Mouse (Mus musculus): ENCODE results near the gene Rin2. TPM values are rescaled to one million over a fixed set of nuclear protein-coding genes. Genes with fewer than 3 reads are reported as not detected.

Gene Rin2
- polyA plus RNA-seq, 1 experiment = 17.8 TPM

DNA sequence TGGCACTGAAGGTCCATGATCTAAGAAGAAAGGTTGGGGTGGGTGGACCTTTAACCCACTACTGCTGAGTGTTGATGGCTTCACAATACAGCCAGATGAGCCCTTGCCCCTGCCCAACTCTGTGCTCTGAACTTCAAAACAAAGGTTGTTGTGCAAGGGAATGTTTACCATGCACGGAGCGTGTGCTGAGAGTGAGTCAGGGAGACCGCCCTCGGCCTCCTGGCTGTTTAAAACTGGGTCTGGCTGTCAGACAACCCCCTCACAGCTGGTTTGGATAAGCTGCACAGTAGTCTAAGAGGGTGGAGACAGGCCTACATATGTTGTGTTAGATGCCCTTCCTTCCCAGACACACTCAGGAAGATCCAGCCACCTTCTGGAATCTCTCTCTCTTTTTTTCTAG lies 175.8 kb downstream of the Rin2 start:
- TF ChIP-seq POLR2A (IDR thresholded peaks at IDR 0.05; ENCODE audit: borderline replicate concordance, control insufficient read depth, low read depth, low read length) = no peak
- TF ChIP-seq CTCF (IDR thresholded peaks at IDR 0.05; ENCODE audit: control insufficient read depth, insufficient read depth, low read length) = no peak
- Histone ChIP-seq H3K4me3 (replicated peaks; ENCODE audit: control insufficient read depth, low read depth, low read length) (no peak overlapping the region), H3K4me1 (ENCODE audit: control insufficient read depth, insufficient read depth, low read length) (no peaks in the 10 kb centered on the region), H3K27ac (ENCODE audit: control insufficient read depth, insufficient read depth, low read depth, low read length, poor library complexity) (no peak overlapping the region)
- 84% methylated on average over 4 of the region's 4 CpGs for WGBS

DNA sequence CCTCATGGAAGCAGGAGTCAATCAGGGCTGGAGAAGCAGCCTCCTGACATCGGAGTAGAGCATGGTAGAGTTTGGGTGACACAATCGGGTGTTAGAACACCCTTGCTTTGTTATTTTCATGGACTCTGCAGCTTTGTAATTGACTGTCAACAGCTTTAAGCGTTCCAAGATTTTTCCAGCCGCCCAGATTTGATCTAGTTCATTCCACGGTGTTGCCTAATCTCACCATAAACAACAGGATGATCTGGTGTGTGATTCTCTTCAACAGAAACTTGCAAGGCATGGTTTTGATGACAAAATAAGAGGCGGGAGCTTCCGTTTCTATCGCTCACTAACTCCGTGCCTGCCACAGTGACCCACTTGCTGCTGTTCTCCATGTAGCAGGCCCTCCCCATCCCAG lies 180.8 kb downstream of the Rin2 start:
- TF ChIP-seq POLR2A (IDR thresholded peaks at IDR 0.05; ENCODE audit: borderline replicate concordance, control insufficient read depth, low read depth, low read length) (no peak), CTCF (IDR thresholded peaks at IDR 0.05; ENCODE audit: control insufficient read depth, insufficient read depth, low read length) (no peak)
- Histone ChIP-seq H3K4me1 (ENCODE audit: control insufficient read depth, insufficient read depth, low read length) (peaks cover 4% of the 10 kb centered on the region), H3K27ac (ENCODE audit: control insufficient read depth, insufficient read depth, low read depth, low read length, poor library complexity) (no peak overlapping the region), H3K4me3 (replicated peaks; ENCODE audit: control insufficient read depth, low read depth, low read length) (no peak overlapping the region)
- 79% methylated on average over 9 of the region's 9 CpGs for WGBS

DNA sequence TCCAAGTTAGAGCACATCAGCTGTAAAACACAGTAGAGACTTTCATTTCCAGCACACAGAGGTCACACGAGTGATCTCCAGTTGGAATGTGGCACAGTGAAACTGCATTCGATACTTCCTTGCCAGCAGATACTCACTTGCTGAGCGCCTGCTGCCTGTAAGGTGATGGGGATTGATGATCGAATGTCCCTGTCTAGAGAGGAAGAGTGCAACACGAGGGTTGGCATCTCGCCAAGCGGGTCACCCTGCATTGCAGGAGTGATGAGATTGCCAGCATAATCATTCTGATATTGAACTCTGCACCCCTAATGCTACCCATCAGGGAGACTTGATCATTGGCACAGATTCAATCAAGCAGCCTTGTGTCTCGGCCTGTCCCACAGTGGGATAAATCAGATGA lies 182.8 kb downstream of the Rin2 start:
- peaks cover 4% of the 10 kb centered on the region for H3K4me1 ChIP-seq (ENCODE audit: control insufficient read depth, insufficient read depth, low read length)
- TF ChIP-seq CTCF (IDR thresholded peaks at IDR 0.05; ENCODE audit: control insufficient read depth, insufficient read depth, low read length) (no peak), POLR2A (IDR thresholded peaks at IDR 0.05; ENCODE audit: borderline replicate concordance, control insufficient read depth, low read depth, low read length) (no peak)
- H3K4me3 ChIP-seq (replicated peaks; ENCODE audit: control insufficient read depth, low read depth, low read length) = no peak overlapping the region
- H3K27ac ChIP-seq (ENCODE audit: control insufficient read depth, insufficient read depth, low read depth, low read length, poor library complexity) = no peak overlapping the region
- WGBS = 62% methylated on average over 8 of the region's 8 CpGs

DNA sequence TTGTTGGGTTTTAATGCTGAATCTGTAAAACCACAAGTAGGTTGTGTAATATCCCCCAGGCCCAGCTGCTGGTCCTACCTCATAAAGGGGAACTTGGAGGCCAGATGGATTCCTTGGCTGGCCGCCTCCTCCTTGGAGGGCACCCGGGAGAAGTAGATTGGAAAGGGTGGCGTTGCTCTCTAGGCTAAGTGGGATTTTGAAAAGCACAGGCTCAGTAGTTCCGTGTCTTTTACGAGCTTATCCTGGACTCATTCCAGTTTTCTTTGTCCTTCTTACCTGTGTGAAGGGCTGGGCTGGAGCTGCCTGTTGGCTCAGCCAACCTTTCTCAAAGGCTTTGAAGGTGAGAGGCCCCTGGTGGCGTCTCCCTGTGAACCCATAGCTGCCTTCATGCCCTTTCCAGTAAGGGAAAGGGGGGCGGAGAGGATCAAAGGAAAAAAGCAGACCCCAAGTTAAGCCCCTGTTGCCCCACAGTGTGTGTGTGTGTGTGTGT lies 184.5 kb downstream of the Rin2 start:
- 27% methylated on average over 7 of the region's 7 CpGs for WGBS
- TF ChIP-seq POLR2A (IDR thresholded peaks at IDR 0.05; ENCODE audit: borderline replicate concordance, control insufficient read depth, low read depth, low read length) (no peak), CTCF (IDR thresholded peaks at IDR 0.05; ENCODE audit: control insufficient read depth, insufficient read depth, low read length) (no peak)
- no peak overlapping the region for H3K4me3 ChIP-seq (replicated peaks; ENCODE audit: control insufficient read depth, low read depth, low read length)
- H3K4me1 ChIP-seq (ENCODE audit: control insufficient read depth, insufficient read depth, low read length) = peaks cover 6% of the 10 kb centered on the region
- peak overlapping the region; percentile 26; the same call in 1 of the 2 replicates for H3K27ac ChIP-seq (ENCODE audit: control insufficient read depth, insufficient read depth, low read depth, low read length, poor library complexity)

DNA sequence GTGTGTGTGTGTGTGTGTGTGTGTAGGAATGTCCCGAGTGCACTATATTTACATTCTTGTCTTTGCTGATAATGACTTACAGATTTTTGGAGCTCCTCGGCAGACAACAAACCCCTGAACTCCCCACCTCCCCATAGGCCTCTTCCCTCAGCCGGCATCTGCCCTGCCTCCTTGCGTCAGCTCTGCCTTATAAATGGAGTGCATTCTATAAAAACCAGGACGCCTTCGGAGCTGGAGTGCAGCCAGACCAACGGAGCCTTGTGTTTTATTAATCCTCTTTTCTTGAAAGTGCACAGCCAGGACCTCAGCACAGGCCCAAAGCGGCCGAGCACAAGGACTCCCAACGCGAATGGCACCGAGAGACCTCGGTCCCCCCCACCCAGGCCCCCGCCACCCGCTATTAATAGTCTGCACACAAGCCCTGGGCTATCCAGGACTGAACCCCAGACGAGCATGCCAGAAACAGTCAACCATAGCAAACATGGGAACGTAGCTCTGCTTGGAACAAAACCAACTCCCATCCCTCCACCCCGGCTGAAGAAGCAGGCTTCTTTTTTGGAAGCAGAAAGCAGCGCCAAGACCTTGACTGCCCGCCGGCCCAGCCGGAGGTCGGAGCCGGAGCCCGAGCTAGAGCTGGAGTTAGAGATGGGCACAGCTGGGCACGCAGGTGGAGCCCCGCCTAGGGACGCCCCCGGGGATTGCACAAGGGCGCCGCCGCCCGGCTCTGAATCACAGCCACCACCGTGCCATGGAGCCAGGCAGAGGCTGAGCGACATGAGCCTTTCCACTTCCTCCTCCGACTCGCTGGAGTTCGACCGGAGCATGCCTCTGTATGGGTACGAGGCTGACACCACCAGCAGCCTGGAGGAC lies 185.2 kb downstream of the Rin2 start:
- Histone ChIP-seq H3K4me3 (replicated peaks; ENCODE audit: control insufficient read depth, low read depth, low read length) (peak overlapping the region; percentile 7), H3K4me1 (ENCODE audit: control insufficient read depth, insufficient read depth, low read length) (peaks cover 6% of the 10 kb centered on the region), H3K27ac (ENCODE audit: control insufficient read depth, insufficient read depth, low read depth, low read length, poor library complexity) (peak overlapping the region; percentile 41; the same call in 1 of the 2 replicates)
- TF ChIP-seq POLR2A (IDR thresholded peaks at IDR 0.05; ENCODE audit: borderline replicate concordance, control insufficient read depth, low read depth, low read length) (0 out of 2 replicates have a peak, but pooled peaks have one; percentile 25), CTCF (IDR thresholded peaks at IDR 0.05; ENCODE audit: control insufficient read depth, insufficient read depth, low read length) (no peak)
- WGBS = 52% methylated on average over 40 of the region's 40 CpGs

DNA sequence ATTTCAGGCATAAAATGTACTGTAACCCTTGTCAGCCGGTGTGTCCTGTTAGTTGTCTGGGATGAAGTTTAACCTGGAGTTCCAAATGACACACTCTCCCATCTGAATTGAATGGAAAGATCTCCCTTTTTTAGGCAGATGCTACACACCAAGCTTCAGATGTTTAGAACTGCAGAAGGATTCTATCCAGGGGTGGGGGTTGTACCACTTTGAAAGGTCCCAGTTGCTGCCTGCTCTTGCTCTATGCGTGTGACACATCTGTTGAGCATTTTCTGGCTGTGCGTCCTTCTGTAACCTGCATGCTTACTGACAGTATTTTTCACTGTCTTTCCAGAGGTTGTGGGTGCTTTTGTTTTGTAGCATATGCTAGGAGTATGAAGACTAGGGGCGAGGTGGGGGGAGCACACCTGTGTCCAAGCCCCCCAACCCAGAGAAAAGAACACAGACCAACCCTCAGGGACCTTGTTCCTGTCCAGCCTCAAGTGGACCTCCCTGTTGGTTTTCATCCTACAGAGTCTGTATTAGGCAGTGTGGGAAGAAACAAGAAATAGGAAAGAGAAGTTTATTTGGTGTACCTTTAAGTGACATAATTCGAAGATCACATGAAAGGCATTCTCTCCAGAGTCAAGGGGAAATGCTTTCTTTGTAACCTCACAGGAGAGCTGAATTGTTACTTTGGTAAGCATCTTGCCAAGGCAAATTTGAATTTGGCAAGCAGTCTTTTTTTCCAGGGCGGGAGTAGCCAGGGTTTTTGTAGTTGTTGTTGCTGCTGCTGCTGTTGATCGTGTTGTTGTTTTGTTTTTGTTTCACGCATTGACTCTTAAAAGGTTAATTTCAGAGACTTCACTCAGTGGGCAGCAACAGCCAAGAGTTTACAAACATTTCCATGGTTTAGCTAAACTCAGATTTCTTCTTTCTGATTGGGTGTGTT lies 186.4 kb downstream of the Rin2 start:
- peaks cover 6% of the 10 kb centered on the region for H3K4me1 ChIP-seq (ENCODE audit: control insufficient read depth, insufficient read depth, low read length)
- TF ChIP-seq POLR2A (IDR thresholded peaks at IDR 0.05; ENCODE audit: borderline replicate concordance, control insufficient read depth, low read depth, low read length) (no peak), CTCF (IDR thresholded peaks at IDR 0.05; ENCODE audit: control insufficient read depth, insufficient read depth, low read length) (no peak)
- no peak overlapping the region for H3K27ac ChIP-seq (ENCODE audit: control insufficient read depth, insufficient read depth, low read depth, low read length, poor library complexity)
- 80% methylated on average over 8 of the region's 8 CpGs for WGBS
- H3K4me3 ChIP-seq (replicated peaks; ENCODE audit: control insufficient read depth, low read depth, low read length) = no peak overlapping the region

DNA sequence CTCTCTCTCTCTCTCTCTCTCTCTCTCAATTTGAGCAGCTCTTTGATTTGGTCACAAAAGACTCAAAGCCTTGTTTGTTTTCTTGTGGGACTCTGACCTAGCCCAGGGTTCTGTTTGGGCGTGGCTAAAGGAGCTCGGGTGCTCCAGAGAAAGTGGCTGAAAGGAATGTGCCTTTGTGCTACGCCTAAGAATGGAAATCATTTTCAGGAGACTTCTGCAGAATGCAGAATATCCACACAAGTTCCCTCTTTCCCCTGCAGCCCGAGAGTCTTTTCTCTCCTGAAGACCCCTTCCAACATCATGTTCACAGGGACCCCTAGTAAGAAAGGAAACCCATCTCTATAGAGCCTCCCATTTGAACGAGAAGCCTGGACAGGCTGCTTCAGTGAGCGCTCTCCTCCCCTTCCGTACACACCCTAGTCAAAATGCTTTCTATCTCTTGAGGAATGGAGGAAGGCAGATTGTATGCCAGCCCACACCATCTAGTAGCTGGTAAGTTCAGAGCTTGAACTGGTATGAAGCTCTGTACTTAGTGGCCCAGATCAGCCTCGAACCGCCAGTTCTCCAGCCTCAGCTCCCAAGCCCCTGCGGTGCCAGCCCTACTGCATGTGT lies 187.3 kb downstream of the Rin2 start:
- Histone ChIP-seq H3K4me1 (ENCODE audit: control insufficient read depth, insufficient read depth, low read length) (peaks cover 6% of the 10 kb centered on the region), H3K4me3 (replicated peaks; ENCODE audit: control insufficient read depth, low read depth, low read length) (no peak overlapping the region), H3K27ac (ENCODE audit: control insufficient read depth, insufficient read depth, low read depth, low read length, poor library complexity) (no peak overlapping the region)
- whole genome bisulfite sequencing = 81% methylated on average over 10 of the region's 10 CpGs
- TF ChIP-seq CTCF (IDR thresholded peaks at IDR 0.05; ENCODE audit: control insufficient read depth, insufficient read depth, low read length) = no peak
- no peak for TF ChIP-seq POLR2A (IDR thresholded peaks at IDR 0.05; ENCODE audit: borderline replicate concordance, control insufficient read depth, low read depth, low read length)
